Mouse (Mus musculus) heart, postnatal 0 days (tissue): ENCODE data around the gene Ganc.

Source experiments
- CTCF ChIP-seq: IDR thresholded peaks from 2 replicates; pipeline ENCODE4 v1.5.1; 2016; ENCODE audit warnings: antibody characterized with exemption, control low read depth, low read depth
- EP300 ChIP-seq: IDR thresholded peaks from 2 replicates; pipeline ENCODE4 v1.6.1; 2016; ENCODE audit warnings: antibody characterized with exemption, low read depth

DNA sequence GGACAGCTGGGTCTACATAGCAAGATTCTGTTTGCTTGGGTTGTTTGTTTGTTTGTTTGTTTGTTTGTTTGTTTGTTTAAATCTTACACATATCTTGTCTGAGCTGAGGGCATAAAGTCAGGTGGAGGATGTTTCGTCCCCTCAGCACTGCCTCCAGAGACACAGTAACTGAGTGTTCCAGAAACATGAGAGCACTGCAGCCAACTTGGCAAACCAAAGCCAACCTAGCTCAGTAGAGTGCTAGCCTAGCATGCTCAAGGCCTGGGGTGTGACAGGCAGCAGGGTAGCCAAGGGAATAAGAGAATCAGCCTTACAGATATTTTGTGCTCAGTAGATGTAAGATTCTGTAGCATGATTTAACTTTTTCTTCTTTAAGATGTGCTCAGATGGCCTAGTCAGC lies 40.8 kb downstream of the Ganc start:
- TF ChIP-seq CTCF (no peak), EP300 (no peak)
